Mouse (Mus musculus) intestine, embryonic 16.5 days (tissue): Measurements from ENCODE around the gene Uck2. TPM values are rescaled to one million over a fixed set of nuclear protein-coding genes. Genes with fewer than 3 reads are reported as not detected.
A peak's percentile ranks its signal among the peaks of the same experiment; 100 is the strongest.

Source experiments
- ATAC-seq: fragments of 200-750 bp; cut with Nextera tagmentation; 2 replicates; pipeline ENCODE4 v1.8.0; 2017; ENCODE audit warnings: moderate TSS enrichment, moderate library complexity
- H3K27ac ChIP-seq: fragments of 300-500 bp; sonication (generic); 2 replicates; pipeline ENCODE4 v1.5.1; 2014; ENCODE audit warnings: mild to moderate bottlenecking, low read length
- H3K27me3 ChIP-seq: fragments of 300-500 bp; sonication (generic); replicated peaks from 2 replicates; pipeline ENCODE4 v1.6.1; 2014; ENCODE audit warnings: low read length, control low read depth, mixed read lengths; ENCODE audit not compliant: control insufficient read depth, insufficient read depth
- H3K36me3 ChIP-seq: fragments of 300-500 bp; sonication (generic); 2 replicates; pipeline ENCODE4 v1.6.1; 2014; ENCODE audit warnings: low read length, control low read depth; ENCODE audit not compliant: control insufficient read depth, insufficient read depth
- H3K4me1 ChIP-seq: fragments of 300-500 bp; sonication (generic); 2 replicates; pipeline ENCODE4 v1.6.1; 2014; ENCODE audit warnings: low read length, control low read depth, mixed read lengths; ENCODE audit not compliant: control insufficient read depth, insufficient read depth
- H3K4me2 ChIP-seq: fragments of 300-500 bp; sonication (generic); 2 replicates; pipeline ENCODE4 v1.6.1; 2014; ENCODE audit warnings: low read depth, low read length, control low read depth
- H3K4me3 ChIP-seq: fragments of 300-500 bp; sonication (generic); 2 replicates; pipeline ENCODE4 v1.5.1; 2014; ENCODE audit warnings: mild to moderate bottlenecking, low read length
- H3K9ac ChIP-seq: fragments of 300-500 bp; sonication (generic); 2 replicates; pipeline ENCODE4 v1.6.1; 2014; ENCODE audit warnings: low read depth, low read length
- H3K9me3 ChIP-seq: fragments of 300-500 bp; sonication (generic); 2 replicates; pipeline ENCODE4 v1.6.1; 2016; ENCODE audit warnings: low read length, control low read depth; ENCODE audit not compliant: control insufficient read depth
- WGBS: fragments of 180-500 bp; shearing (Covaris S2); extraction: QIAGEN DNeasy Blood & Tissue Kit; methylation state at CpG from one replicate; pipeline ENCODE4 v1.1.7; 2014; 5-methylcytosine and 5-hydroxymethylcytosine counted together
- microRNA-seq: library from miRNA; unstranded; fragments of <30 nt; microRNA quantifications from one replicate; pipeline ENCODE4, GENCODE M21; 2016
- polyA plus RNA-seq: library from polyadenylated mRNA; unstranded; fragments of >200 nt; fragmentation: Nextera tagmentation; extraction: Ambion mirVana; gene quantifications from 2 replicates; pipeline ENCODE4 v1.2.1, GENCODE M21; 2015

The Uck2 gene
- polyA plus RNA-seq, 1 experiment from 2014 or later: 36.8 TPM

GRCm38 (mm10) chr1:167211979-167212614 is 73.0 kb downstream of the Uck2 start:
- no peak overlapping the region for H3K27ac ChIP-seq
- no peaks in the 10 kb centered on the region for H3K4me1 ChIP-seq
- no peak overlapping the region for H3K9ac ChIP-seq
- WGBS: 28% methylated on average over 7 of the region's 7 CpGs
- no peak overlapping the region for H3K4me2 ChIP-seq
- no peaks in the 10 kb centered on the region; the same call in 1 of the 2 replicates for H3K27me3 ChIP-seq
- H3K4me3 ChIP-seq: no peak overlapping the region
- ATAC-seq: peak; percentile 46
- H3K9me3 ChIP-seq: no peaks in the 10 kb centered on the region
- no peaks in the 10 kb centered on the region for H3K36me3 ChIP-seq

- Histone ChIP-seq H3K4me3 (no peak overlapping the region), H3K36me3 (no peaks in the 10 kb centered on the region), H3K4me1 (no peaks in the 10 kb centered on the region), H3K4me2 (no peak overlapping the region), H3K27ac (no peak overlapping the region), H3K9me3 (no peaks in the 10 kb centered on the region), H3K9ac (no peak overlapping the region), H3K27me3 (no peaks in the 10 kb centered on the region; the same call in 1 of the 2 replicates)
- no peak for ATAC-seq
- WGBS: 59% methylated on average over 4 of the region's 4 CpGs
These were observed 76.3 kb downstream of the Uck2 start for GRCm38 (mm10) chr1:167208816-167209215.

GRCm38 (mm10) chr1:167205177-167205750 is 79.9 kb downstream of the Uck2 start:
- Histone ChIP-seq H3K4me1 (no peaks in the 10 kb centered on the region), H3K4me2 (no peak overlapping the region), H3K36me3 (no peaks in the 10 kb centered on the region), H3K9ac (no peak overlapping the region), H3K27ac (no peak overlapping the region), H3K9me3 (no peaks in the 10 kb centered on the region), H3K27me3 (no peaks in the 10 kb centered on the region; the same call in 1 of the 2 replicates), H3K4me3 (no peak overlapping the region)
- no peak for ATAC-seq
- WGBS: 46% methylated on average over 8 of the region's 8 CpGs

GRCm38 (mm10) chr1:167204421-167204820 is 80.7 kb downstream of the Uck2 start:
- Histone ChIP-seq H3K4me2 (no peak overlapping the region), H3K9ac (no peak overlapping the region), H3K4me3 (no peak overlapping the region), H3K9me3 (no peaks in the 10 kb centered on the region), H3K4me1 (no peaks in the 10 kb centered on the region), H3K36me3 (no peaks in the 10 kb centered on the region), H3K27ac (no peak overlapping the region), H3K27me3 (no peaks in the 10 kb centered on the region; the same call in 1 of the 2 replicates)
- 80% methylated on average over 1 of the region's 1 CpGs for WGBS
- no peak for ATAC-seq

- WGBS: 77% methylated on average over 8 of the region's 8 CpGs
- Histone ChIP-seq H3K9me3 (no peaks in the 10 kb centered on the region), H3K4me2 (no peak overlapping the region), H3K27ac (no peak overlapping the region), H3K4me1 (no peaks in the 10 kb centered on the region), H3K9ac (no peak overlapping the region), H3K36me3 (no peaks in the 10 kb centered on the region), H3K4me3 (no peak overlapping the region), H3K27me3 (no peaks in the 10 kb centered on the region)
- ATAC-seq: no peak
These were observed 90.4 kb downstream of the Uck2 start for GRCm38 (mm10) chr1:167194766-167195165.

GRCm38 (mm10) chr1:167187791-167188190 is 97.3 kb downstream of the Uck2 start:
- WGBS: 27% methylated on average over 5 of the region's 5 CpGs

GRCm38 (mm10) chr1:167181919-167182616 is 103.1 kb downstream of the Uck2 start:
- no peak for ATAC-seq
- Histone ChIP-seq H3K9ac (no peak overlapping the region), H3K36me3 (no peaks in the 10 kb centered on the region), H3K4me1 (no peaks in the 10 kb centered on the region), H3K27ac (no peak overlapping the region), H3K4me3 (no peak overlapping the region), H3K9me3 (no peaks in the 10 kb centered on the region), H3K27me3 (no peaks in the 10 kb centered on the region), H3K4me2 (no peak overlapping the region)
- WGBS: 38% methylated on average over 9 of the region's 9 CpGs

More at GRCm38 (mm10) chr1:167187791-167188190, 97.3 kb downstream of the Uck2 start:
- H3K27ac ChIP-seq: no peak overlapping the region
- ATAC-seq: no peak
- no peaks in the 10 kb centered on the region for H3K9me3 ChIP-seq
- H3K36me3 ChIP-seq: no peaks in the 10 kb centered on the region
- no peaks in the 10 kb centered on the region for H3K27me3 ChIP-seq
- no peaks in the 10 kb centered on the region for H3K4me1 ChIP-seq
- no peak overlapping the region for H3K4me3 ChIP-seq
- no peak overlapping the region for H3K9ac ChIP-seq
- H3K4me2 ChIP-seq: no peak overlapping the region

Small RNA genes within 50 kb of the gene (microRNA-seq; reads per million reads assigned to microRNA genes)
- gene Mir6347: not detected

Other genes starting within 250 kb of the Uck2 start
- gene Tmco1, start 23.1 kb upstream of the Uck2 start, polyA plus RNA-seq: 132 and 133 TPM in 2 replicates
- 204 and 245 TPM in 2 replicates for gene Aldh9a1, start 64.7 kb upstream of the Uck2 start, polyA plus RNA-seq
- 379 and 381 TPM in 2 replicates for gene Mgst3, start 108.5 kb upstream of the Uck2 start, polyA plus RNA-seq
- 0.15 TPM in 1 of 2 replicates, not detected in the other for gene Lrrc52, start 181.5 kb upstream of the Uck2 start, polyA plus RNA-seq